Mouse (Mus musculus) Patski (cell line): Measurements from ENCODE around the gene Dph1. TPM values are rescaled to one million over a fixed set of nuclear protein-coding genes. Genes with fewer than 3 reads are reported as not detected.
A peak's percentile ranks its signal among the peaks of the same experiment; 100 is the strongest.

ENCODE experiments used
- ATAC-seq: fragments of 100-300 bp; one replicate; pipeline ENCODE4 v1.8.0; 2021
- CTCF ChIA-PET: fragments of 350-600 bp; sonication (Branson Sonifier 250); formaldehyde crosslinking; loops from one replicate; lab custom pipeline; 2022; ENCODE audit warnings: inconsistent platforms; lab: Charles Lee
- POLR2A ChIA-PET: fragments of 350-600 bp; sonication (Branson Sonifier 250); formaldehyde crosslinking; loops from one replicate; lab custom pipeline; 2022; ENCODE audit warnings: antibody characterized with exemption, inconsistent platforms; lab: Charles Lee
- DNase-seq: peaks from one replicate; pipeline ENCODE4 v3.0.0-alpha.2; 2011; ENCODE audit warnings: low read depth, low spot score
- H3K27me3 ChIP-seq: fragments of 371-371 bp; one replicate; pipeline ENCODE4 v1.5.1; 2021
- CTCF ChIP-seq: fragments of 100-300 bp; IDR thresholded peaks from one replicate; pipeline ENCODE4 v1.5.1; 2021
- in situ Hi-C: fragments of 300-500 bp; cut with MboI; formaldehyde crosslinking; loops from 3 replicates; pipeline ENCODE4 v1.11.1; 2018; ENCODE audit warnings: low pct_unique_long_range_greater_than_20kb, mixed read lengths
- polyA plus RNA-seq: library from polyadenylated mRNA; unstranded; gene quantifications from one replicate; pipeline ENCODE4 v1.2.3, GENCODE M21; 2021

Dph1 gene
- polyA plus RNA-seq, 1 experiment from 2014 or later: 43.1 TPM

- no peaks in the 10 kb centered on the region for H3K27me3 ChIP-seq
- CTCF ChIA-PET: interaction anchor here (1.2 kb wide), 1 partner anchor 175 kb away, joined by 3 read pairs; no protein-coding TSS in a partner anchor
- POLR2A ChIA-PET: no interaction called here
- DNase-seq (no peak), ATAC-seq (no peak)
- in situ Hi-C loops: loop anchor here (5.0 kb wide), 1 partner anchor 174 kb away; no protein-coding TSS in a partner anchor
- no peak for TF ChIP-seq CTCF
Measured at GRCm38 (mm10) chr11:75155985-75156384, 35.1 kb downstream of the Dph1 start.

GRCm38 (mm10) chr11:75154053-75154585, 36.9 kb downstream of the Dph1 start:
- in situ Hi-C loops: no loop called here
- DNase-seq: no peak
- no peaks in the 10 kb centered on the region for H3K27me3 ChIP-seq
- no peak for TF ChIP-seq CTCF
- ChIA-PET CTCF (no interaction called here), POLR2A (no interaction called here)
- no peak for ATAC-seq

GRCm38 (mm10) chr11:75152603-75153557, 38.2 kb downstream of the Dph1 start:
- ATAC-seq (no peak), DNase-seq (no peak)
- CTCF ChIA-PET: no interaction called here
- TF ChIP-seq CTCF: no peak
- no peaks in the 10 kb centered on the region for H3K27me3 ChIP-seq
- POLR2A ChIA-PET: no interaction called here
- in situ Hi-C loops: no loop called here

- ChIA-PET CTCF (interaction anchor here (1.0 kb wide), 2 partner anchors 9 to 169 kb away, joined by 3 read pairs; no protein-coding TSS in a partner anchor), POLR2A (interaction anchor here (1.2 kb wide), 1 partner anchor 9 kb away, joined by 3 read pairs; no protein-coding TSS in a partner anchor)
- in situ Hi-C loops: no loop called here
- ATAC-seq (no peak), DNase-seq (no peak)
- no peaks in the 10 kb centered on the region for H3K27me3 ChIP-seq
- no peak for TF ChIP-seq CTCF
Measured at GRCm38 (mm10) chr11:75150346-75150745, 40.7 kb downstream of the Dph1 start.

- TF ChIP-seq CTCF: no peak
- POLR2A ChIA-PET: interaction anchor here (1.2 kb wide), 1 partner anchor 16 kb away, joined by 4 read pairs; no protein-coding TSS in a partner anchor
- no peak for ATAC-seq
Measured at GRCm38 (mm10) chr11:75148332-75149035, 42.6 kb downstream of the Dph1 start.

GRCm38 (mm10) chr11:75147846-75148168, 43.2 kb downstream of the Dph1 start:
- ChIA-PET CTCF (no interaction called here), POLR2A (no interaction called here)
- ATAC-seq (no peak), DNase-seq (no peak)
- in situ Hi-C loops: no loop called here
- no peaks in the 10 kb centered on the region for H3K27me3 ChIP-seq
- TF ChIP-seq CTCF: no peak

More at GRCm38 (mm10) chr11:75148332-75149035, 42.6 kb downstream of the Dph1 start:
- in situ Hi-C loops: no loop called here
- no peaks in the 10 kb centered on the region for H3K27me3 ChIP-seq
- no peak for DNase-seq
- CTCF ChIA-PET: interaction anchor here (1.2 kb wide), 1 partner anchor 10 kb away, joined by 4 read pairs; no protein-coding TSS in a partner anchor

GRCm38 (mm10) chr11:75147106-75147845, 43.8 kb downstream of the Dph1 start:
- CTCF ChIA-PET: no interaction called here
- no peak for TF ChIP-seq CTCF
- peak; percentile 43 for DNase-seq
- no peak for ATAC-seq
- in situ Hi-C loops: no loop called here
- POLR2A ChIA-PET: no interaction called here
- H3K27me3 ChIP-seq: no peaks in the 10 kb centered on the region

GRCm38 (mm10) chr11:75145841-75146240, 45.2 kb downstream of the Dph1 start:
- no peak for TF ChIP-seq CTCF
- ChIA-PET POLR2A (interaction anchor here (1.1 kb wide), 1 partner anchor 14 kb away, joined by 3 read pairs; no protein-coding TSS in a partner anchor), CTCF (interaction anchor here (1.4 to 1.7 kb wide), 2 partner anchors 11 to 24 kb away, joined by 4 to 5 read pairs; no protein-coding TSS in a partner anchor)
- H3K27me3 ChIP-seq: no peaks in the 10 kb centered on the region
- in situ Hi-C loops: no loop called here
- DNase-seq: no peak
- no peak for ATAC-seq

- DNase-seq: no peak
- in situ Hi-C loops: no loop called here
- no peak for TF ChIP-seq CTCF
Measured at GRCm38 (mm10) chr11:75142749-75143148, 48.3 kb downstream of the Dph1 start.

DNA sequence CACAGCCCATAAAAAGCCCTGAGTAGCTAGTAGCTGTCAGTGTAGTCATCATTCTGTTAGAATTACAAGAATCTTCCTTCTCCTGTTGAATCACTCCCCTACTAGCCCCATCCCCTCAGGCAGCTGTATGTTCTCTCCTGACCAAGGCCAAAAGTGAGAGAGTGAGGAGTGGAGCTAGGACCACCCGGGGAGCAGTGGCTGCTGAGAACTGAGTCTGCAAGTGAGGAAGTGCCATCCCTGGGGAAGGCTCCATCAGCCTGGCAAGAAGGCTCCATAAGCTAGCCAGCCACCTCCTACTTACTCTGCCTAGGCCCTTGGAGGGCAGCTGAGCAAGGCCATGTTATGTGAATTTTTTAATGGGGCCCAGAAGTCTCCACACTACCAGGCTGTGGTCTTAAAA, 49.1 kb downstream of the Dph1 start:
- no peak for DNase-seq
- H3K27me3 ChIP-seq: no peaks in the 10 kb centered on the region
- in situ Hi-C loops: no loop called here
- no peak for TF ChIP-seq CTCF
- ATAC-seq: peak; percentile 21
- CTCF ChIA-PET: interaction anchor here (1.4 to 1.6 kb wide), 3 partner anchors 18 to 175 kb away, joined by 3 to 6 read pairs (median 3); no protein-coding TSS in a partner anchor
- POLR2A ChIA-PET: interaction anchor here (1.5 to 1.6 kb wide), 2 partner anchors 8 to 94 kb away, joined by 3 read pairs; no protein-coding TSS in a partner anchor

More at GRCm38 (mm10) chr11:75142749-75143148, 48.3 kb downstream of the Dph1 start:
- no peak for ATAC-seq
- ChIA-PET POLR2A (no interaction called here), CTCF (interaction anchor here (1.6 kb wide), 1 partner anchor 17 kb away, joined by 6 read pairs; no protein-coding TSS in a partner anchor)
- no peaks in the 10 kb centered on the region for H3K27me3 ChIP-seq
